Mouse (Mus musculus) lung, postnatal 25 days (tissue): ENCODE data around the gene Ap1s3.

ENCODE experiments used
- DNase-seq: peaks from one replicate; pipeline ENCODE4 v3.0.0; 2022; ENCODE audit warnings: low spot score

Gene Ap1s3

DNA sequence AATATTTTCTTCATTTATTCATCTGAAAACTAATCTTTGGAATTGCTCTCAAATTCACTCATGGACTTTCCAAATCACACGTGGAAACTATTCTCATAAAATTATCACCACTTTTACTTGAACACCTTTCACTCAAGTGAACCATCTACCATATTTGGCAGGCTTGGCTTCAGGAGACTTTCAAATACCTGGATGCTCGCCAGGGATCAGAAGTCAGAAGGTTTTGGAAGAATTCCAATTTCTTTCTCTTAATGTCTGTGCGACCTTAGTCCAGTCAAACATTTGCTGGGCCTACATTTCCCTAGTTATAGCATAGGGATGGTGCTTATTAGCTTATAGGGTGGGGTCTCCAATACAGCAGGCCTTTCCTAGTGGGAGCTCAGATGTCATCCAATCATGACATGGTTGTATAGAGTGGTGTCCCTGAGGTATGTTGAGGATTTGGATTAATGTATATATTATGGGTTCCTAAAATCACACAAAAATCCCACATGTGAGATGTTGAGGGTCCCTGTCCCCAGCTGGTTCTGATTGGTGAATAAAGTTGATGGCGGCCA lies 79.0 kb downstream of the Ap1s3 start:
- no peak for DNase-seq

DNA sequence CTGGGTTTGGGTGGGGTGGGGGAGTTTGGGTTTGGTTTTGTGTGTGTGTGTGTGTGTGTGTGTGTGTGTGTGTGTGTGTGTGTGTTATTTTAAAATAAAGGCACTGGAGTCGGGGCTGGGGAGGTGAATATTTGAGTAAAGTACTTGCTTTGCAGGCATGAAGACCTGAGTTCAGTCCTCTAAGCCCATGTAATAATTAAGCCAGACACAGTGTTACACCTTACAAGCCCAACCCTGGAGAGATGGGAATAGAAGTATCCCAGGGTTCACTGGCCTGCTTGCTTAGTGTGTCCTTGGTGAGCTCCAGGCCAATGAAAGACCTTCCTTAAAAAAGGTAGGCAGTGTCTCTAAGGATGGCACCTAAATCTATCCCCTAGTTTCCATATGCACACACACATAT lies 80.7 kb downstream of the Ap1s3 start:
- DNase-seq = no peak

DNA sequence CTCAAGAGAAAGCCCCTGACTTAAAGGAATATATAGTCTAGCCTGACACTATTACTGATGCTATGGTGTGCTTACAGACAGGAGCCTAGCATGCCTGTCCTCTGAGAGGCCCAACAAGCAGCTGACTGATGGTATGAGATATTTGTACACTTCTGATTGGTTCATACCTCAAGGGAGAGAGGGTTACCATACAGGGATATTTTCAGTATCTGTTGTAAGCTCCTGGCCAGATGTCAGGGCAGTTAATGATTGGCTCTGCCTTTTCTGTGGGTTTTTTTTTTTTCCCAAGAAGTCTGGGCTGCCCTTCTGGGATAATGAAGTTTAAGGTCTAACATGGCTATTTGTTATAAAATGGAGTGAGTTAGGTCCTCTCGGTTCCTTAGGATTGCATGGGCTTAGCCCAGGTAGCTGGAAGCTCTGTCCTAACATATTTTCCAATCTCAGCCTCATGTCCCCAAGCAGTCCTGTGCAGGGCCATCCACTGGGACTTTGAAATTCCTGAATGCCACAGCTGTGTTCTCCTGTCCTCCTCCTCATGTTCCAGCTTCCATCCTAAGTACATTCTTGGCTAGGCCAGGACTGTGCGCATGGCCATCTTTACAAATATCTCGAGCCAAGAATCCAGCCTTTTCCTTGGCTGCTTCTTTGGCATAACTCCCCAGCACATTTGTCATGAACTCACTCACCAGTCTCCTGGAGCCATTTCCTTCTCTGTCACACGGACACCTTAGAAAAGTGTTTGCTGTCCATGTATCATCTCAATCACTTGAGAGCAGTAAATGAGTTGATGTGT lies 81.6 kb downstream of the Ap1s3 start:
- DNase-seq = peak; percentile 12

DNA sequence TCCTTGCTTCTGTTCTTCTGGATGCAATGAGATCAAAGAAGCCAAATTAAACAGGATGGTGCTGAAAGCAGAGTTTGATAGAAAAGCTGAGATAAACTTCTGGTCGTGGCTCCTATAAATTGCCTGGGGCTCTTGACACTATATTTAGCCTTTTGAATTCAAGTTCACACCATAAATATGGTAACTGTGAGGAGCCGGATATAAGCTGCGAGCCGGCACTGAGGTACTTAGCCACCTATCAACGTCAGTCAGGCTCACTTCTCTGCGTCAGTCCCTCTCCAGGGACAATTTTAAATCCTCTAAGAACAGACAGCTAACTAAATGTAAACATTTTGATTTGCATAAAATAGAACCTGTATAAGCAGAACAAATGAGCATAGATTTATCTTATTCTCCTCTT lies 82.3 kb downstream of the Ap1s3 start:
- no peak for DNase-seq

DNA sequence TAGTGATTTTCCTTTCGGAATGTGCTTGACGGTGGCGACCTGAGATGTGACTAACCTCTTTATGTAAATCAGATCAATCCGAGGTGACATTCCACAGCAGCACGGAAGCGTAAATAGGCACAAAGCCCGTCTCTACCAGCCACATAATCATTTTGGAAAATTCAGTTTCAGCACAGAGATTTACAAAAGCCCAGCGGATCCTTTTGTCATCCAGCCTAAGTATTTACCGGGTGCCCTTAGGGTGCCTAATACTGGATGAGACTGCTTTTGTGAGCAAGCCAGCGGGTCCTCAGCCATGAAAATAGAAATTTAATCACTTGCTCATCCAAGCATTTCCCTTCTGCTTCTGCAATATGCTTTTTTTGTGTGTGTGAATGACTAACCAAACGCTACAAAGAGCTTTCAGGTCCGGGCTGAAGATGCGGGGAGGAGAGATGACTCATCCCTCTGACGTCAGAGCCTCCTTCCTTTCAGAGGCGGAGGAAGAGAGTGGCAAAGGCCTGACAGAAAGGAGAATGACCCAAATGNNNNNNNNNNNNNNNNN lies 90.6 kb downstream of the Ap1s3 start:
- DNase-seq = peak; percentile 28

DNA sequence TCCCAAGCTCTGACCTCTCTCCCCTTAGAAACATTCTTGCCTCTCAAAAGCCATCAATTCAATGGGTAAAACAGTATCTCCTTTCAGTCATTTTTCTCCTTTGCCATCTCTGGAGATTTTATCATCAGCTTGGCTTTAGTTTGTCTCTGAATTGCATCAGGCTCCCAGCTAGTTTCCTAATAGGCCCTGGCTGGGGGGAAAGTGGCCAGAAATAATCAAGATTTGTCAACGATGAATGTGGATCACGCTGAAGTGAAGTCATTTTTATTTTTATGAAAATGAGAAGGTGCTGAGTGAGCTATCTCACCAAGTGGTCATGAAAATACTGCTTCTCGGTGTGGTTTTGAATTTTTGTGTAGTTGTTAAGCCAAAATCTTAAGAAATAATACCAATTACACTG lies 94.4 kb downstream of the Ap1s3 start:
- peak; percentile 46 for DNase-seq

DNA sequence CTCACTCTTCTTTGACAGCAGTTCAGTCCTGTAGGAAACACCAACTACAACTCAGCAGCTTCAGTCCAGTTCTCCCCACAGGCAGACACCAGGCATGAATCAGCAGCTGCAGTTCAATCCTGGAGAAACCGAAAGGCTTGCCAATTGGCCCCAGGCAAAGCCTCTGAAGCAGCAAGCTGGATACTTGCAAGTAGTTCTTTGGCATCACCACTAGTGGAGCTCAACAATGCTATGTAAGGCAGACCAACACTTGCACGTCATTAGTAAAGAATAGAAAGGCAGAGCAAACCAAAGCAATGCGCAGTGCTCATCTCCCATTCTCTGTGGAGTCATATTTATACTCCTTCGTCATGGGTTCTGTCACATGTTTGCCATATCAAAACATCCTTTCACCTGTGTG lies 99.9 kb downstream of the Ap1s3 start:
- DNase-seq = no peak

DNA sequence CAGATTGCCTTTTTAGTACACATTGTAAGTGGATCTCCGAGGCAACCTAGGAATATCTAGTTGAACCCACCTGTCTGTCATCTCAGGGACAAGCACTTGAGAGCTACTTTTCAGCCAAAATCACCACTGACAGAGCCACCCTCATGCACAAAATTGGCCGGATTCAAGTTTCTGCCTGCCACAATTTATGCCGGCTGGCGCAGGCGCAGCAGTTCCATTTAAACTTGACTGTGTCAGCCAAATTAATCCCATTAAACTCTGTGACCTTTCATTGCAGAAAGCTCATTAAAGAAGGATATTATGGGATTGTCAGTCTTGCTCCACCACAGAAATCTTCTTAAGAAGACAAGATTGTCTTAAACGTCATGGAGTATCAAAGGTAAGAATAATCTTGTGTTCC lies 100.6 kb downstream of the Ap1s3 start:
- no peak for DNase-seq

DNA sequence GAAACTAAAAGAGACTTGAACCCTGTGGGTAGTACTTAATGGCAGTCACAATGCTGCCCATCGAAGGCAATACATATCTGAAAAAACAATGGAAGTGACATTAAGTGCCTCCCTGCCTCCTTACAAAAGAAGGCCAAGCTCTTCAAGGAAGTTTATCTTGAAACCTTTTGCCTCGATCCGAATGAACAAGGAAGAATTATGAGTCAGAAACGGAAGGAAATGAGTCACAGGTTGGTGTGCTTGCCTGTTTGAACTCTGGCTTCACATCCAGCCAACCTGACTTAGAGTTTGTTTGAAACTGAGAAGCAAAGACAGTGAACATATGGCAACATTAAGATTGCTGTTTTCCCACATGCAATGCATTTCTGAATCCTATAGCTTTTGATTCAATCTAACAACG lies 110.6 kb downstream of the Ap1s3 start:
- DNase-seq = no peak
